ENCODE assay signal across 14 mouse cellular contexts in genomic region chr7:94504748-94505147, GRCm38 (mm10).
"Had no signal": no experiment of that assay in that cellular context is flagged by ENCODE, and none has a peak within 500 bp of the region (broad histone marks: within the 10 kb centered on the region; RNA-seq: fewer than 3 reads in every experiment).

No protein-coding gene starts in this region.

- ATAC-seq: midbrain, embryonic 13.5 days had no signal

- H3K27ac ChIP-seq: kidney, postnatal 0 days; layer of hippocampus, adult 2 months; liver, embryonic 13.5 days; macrophage; midbrain, embryonic 13.5 days; stomach, embryonic 15.5 days had no signal

- H3K9ac ChIP-seq: liver, embryonic 13.5 days; midbrain, embryonic 13.5 days; stomach, embryonic 15.5 days had no signal

- H3K4me3 ChIP-seq: layer of hippocampus, adult 2 months; liver, embryonic 13.5 days; midbrain, embryonic 13.5 days; stomach, embryonic 15.5 days had no signal

- H3K9me3 ChIP-seq: liver, embryonic 13.5 days; midbrain, embryonic 13.5 days; stomach, embryonic 15.5 days had no signal

- H3K36me3 ChIP-seq: liver, embryonic 13.5 days; midbrain, embryonic 13.5 days; stomach, embryonic 15.5 days had no signal

- H3K4me1 ChIP-seq: liver, embryonic 13.5 days; stomach, embryonic 15.5 days had no signal

- H3K4me2 ChIP-seq: liver, embryonic 13.5 days; midbrain, embryonic 13.5 days; stomach, embryonic 15.5 days had no signal

- H3K27me3 ChIP-seq: liver, embryonic 13.5 days; midbrain, embryonic 13.5 days; stomach, embryonic 15.5 days had no signal

- DNase-seq: kidney, adult 2 months; kidney, postnatal 25 days; layer of hippocampus, adult 9-11 months; liver, embryonic 13.5 days; lung, adult 2 months; lung, postnatal 14 days; right cerebral cortex, postnatal 25 days; spleen, adult 18-20 months; thymus, postnatal 36 days had no signal
